Mouse (Mus musculus) left cerebral cortex, postnatal 36 days (tissue): Measurements from ENCODE around the gene Rpe. TPM values are rescaled to one million over a fixed set of nuclear protein-coding genes. Genes with fewer than 3 reads are reported as not detected.

Experiments used
- DNase-seq, 2 experiments: peaks; one replicate each; pipeline ENCODE4 v3.0.0; 2021 to 2022; ENCODE audit warnings: low spot score in 2 of 2, mixed read lengths in 1 of 2
- intact Hi-C: fragments of 180-260 bp; cut with DNase I; formaldehyde crosslinking; loops from one replicate; pipeline ENCODE4 v1.15.1; 2025
- total RNA-seq, 2 experiments: library from RNA; stranded (reverse); gene quantifications; 2 replicates each; pipeline ENCODE4 v1.2.3; 2021

Rpe gene
- total RNA-seq, 2 experiments from 2014 or later, result 31.4 to 32.4 TPM

GRCm38 (mm10) chr1:66730581-66730980, 29.9 kb downstream of the Rpe start:
- DNase-seq, result no peak
- intact Hi-C loops, result no loop called here

- no peak for DNase-seq
These were observed 68.1 kb downstream of the Rpe start for GRCm38 (mm10) chr1:66768764-66769163.

More at GRCm38 (mm10) chr1:66768764-66769163, 68.1 kb downstream of the Rpe start:
- intact Hi-C loops, result no loop called here

Other genes starting within 250 kb of the Rpe start
- gene Unc80, start 232.5 kb upstream of the Rpe start, total RNA-seq, result 100 to 1,000 TPM; 217 to 264 TPM
- gene Kansl1l, start 116.7 kb downstream of the Rpe start, total RNA-seq, result 10 to 100 TPM; 11.8 to 16.1 TPM
- gene Acadl, start 162.4 kb downstream of the Rpe start, total RNA-seq, result 10 to 100 TPM; 30.0 to 33.0 TPM
- gene Myl1, start 244.6 kb downstream of the Rpe start, total RNA-seq, result under 1 TPM in 1 of 2 experiments, not detected in 1; 0.84 TPM